Mouse (Mus musculus) ES-E14 (cell line): Measurements from ENCODE around the gene Cenpu.

Experiments used
- MAFK ChIP-seq: IDR thresholded peaks from 2 replicates; pipeline ENCODE4 v1.6.1; 2014; ENCODE audit warnings: mild to moderate bottlenecking, low read depth, low read length, inconsistent platforms; ENCODE audit not compliant: insufficient read depth
- ZC3H11A ChIP-seq: IDR thresholded peaks from 2 replicates; pipeline ENCODE4 v1.6.1; 2012; ENCODE audit warnings: low read depth, mild to moderate bottlenecking, inconsistent platforms, low read length, borderline replicate concordance
- ZNF384 ChIP-seq: IDR thresholded peaks from 2 replicates; pipeline ENCODE4 v1.6.1; 2012; ENCODE audit warnings: low read depth, low read length, inconsistent platforms

DNA sequence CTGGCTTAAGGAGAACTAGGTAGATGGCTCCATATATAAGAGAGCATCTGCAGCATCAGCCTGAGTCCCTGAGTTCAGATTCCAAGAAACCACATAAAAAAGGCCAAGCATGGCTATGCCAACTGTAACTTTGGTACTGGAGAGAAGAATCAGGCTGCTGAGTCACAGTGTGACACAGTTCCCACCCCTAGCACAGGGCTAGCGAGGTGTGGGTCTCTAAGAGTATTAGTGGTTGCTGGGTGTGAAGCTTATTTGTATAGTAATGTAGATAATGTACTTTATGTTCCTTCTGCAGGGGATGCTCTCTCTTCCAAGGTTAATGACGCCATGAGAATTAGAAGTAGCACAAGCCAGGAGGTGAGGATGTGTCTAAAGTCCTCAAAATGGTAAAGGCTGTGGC is 44.7 kb downstream of the Cenpu start:
- TF ChIP-seq ZC3H11A (no peak), ZNF384 (no peak), MAFK (no peak)
